Mouse (Mus musculus): Measurements from ENCODE around the gene Tdrd6. TPM values are rescaled to one million over a fixed set of nuclear protein-coding genes. Genes with fewer than 3 reads are reported as not detected.

Gene Tdrd6
- total RNA-seq (2021) = under 1 TPM in 1 of 2 experiments, not detected in 1; 0.05 TPM
- long read RNA-seq, experiment 1 = 0 reads
- long read RNA-seq, experiment 2 = 0 reads

DNA sequence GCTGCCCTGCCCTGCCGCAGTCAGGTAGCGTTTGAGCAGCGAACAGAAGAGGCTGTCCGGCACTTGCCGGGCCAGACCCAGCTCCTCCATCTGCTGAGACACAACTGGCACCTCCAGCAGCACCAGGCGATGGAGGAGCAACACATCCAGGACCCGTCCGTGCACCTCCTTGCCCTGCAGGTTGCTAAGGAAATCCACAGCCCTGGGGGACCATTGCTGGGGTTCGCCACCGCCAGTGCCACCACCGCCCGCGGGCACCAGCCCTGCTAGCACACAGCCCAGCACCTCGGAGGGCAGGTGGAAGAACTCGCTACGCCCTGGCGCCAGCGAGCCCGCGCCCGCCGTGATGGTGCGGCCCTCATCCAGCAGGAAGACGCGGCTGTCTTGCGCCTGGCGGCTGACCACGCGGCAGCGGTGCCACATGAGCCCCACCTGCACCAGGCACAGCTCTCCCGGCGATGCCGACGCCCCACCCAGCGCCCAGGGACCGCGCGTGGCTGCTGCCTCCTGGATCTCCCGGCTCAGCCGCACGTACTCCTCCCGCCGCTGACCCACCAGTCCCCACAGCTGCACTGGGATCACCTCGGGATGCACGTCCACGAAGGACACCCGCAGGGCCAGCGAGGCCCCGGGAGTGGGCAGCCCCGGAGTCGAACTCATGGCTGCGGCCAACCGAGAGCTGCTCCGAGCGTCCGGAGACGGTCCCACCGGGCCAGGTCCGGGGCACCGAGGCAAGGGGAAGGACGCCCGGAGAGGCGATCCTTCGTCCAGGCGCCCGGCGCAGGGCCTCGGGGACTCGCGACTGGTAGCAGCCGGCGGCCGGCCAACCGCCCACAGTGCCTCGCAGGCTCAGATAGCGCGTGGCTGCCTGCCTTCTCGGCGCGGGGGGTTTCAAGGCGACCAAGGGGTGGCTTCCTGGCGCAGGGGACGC is at the start of gene Tdrd6:
Gene Tdrd6, minus strand, starts transcription at position 804 of the 931 bp plus-strand sequence.
- peak in 1 of 2 experiments; percentile 18 for DNase-seq

GRCm38 (mm10) chr17:43677317-43677716 is 47.2 kb upstream of the Tdrd6 start:
- DNase-seq = no peak
- intact Hi-C loops (cut with DNase I) = no loop called here

More for the DNA sequence above, at the start of gene Tdrd6:
- intact Hi-C loops (cut with DNase I) = no loop called here

DNA sequence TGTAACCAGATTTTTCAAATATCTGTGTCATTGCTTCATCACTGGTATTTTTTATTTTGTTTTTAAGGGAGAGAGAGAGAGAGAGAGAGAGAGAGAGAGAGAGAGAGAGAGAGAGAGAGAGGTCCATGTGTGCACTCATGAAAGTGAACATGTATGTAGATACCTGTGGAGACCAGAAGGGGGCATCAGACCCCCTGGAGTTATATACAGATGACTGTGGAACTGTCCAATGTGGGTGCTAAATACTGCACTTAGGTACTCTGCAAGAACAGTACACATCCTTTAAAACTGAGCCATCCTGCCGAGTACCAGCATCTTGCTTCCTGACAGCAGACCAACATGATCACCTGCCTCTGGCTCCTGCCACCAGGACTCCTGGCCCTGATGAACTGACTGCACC is 46.1 kb upstream of the Tdrd6 start:
- intact Hi-C loops (cut with DNase I) = no loop called here
- no peak for DNase-seq

DNA sequence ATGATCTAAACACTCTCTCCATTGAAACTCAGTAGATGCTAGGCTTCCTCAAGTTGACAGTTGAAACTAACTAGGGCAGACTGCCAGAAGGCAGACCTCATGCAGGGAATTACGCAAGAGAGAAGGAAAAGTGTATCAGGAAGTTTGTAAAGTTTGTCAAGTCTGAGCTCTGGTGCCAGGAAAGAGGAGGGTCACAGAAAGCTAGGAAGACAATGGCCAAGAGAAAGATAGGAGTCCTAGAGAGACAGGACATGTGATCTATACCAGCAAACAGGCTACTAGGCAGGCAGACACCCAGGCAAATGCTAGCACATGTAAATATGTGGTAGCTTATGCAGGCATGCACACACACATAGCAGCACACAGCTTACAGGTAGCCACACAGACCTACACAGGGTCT is 45.1 kb upstream of the Tdrd6 start:
- intact Hi-C loops (cut with DNase I) = no loop called here
- DNase-seq = peak in 1 of 2 experiments; percentile 14

DNA sequence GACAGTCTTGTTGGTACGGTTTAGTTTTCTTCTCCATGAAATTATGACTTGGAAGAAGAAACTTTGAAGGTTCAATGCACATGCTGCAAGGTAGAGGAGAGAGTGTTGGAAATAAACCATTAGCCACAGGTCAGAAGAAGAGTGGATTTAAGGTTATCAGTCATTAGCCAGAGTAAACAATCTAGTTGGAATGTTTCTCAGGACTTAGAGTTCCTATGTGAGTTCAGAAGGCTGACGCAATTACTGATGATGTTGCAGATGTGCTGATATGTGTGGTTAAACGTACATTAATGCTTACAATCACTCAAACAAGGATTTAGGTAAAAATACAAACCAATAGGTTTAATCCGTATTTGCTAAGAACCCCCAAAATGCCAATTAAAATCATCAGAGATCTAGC is 41.8 kb upstream of the Tdrd6 start:
- DNase-seq = no peak
- intact Hi-C loops (cut with DNase I) = no loop called here

GRCm38 (mm10) chr17:43669145-43669695 is 39.1 kb upstream of the Tdrd6 start:
- intact Hi-C loops (cut with DNase I) = no loop called here
- DNase-seq = no peak

- intact Hi-C loops (cut with DNase I) = no loop called here
- DNase-seq = no peak
Measured at GRCm38 (mm10) chr17:43667290-43667843, 37.3 kb upstream of the Tdrd6 start, which contains the start of gene Cyp39a1. TSS of gene Cyp39a1 (plus strand) at chr17:43667425.

DNA sequence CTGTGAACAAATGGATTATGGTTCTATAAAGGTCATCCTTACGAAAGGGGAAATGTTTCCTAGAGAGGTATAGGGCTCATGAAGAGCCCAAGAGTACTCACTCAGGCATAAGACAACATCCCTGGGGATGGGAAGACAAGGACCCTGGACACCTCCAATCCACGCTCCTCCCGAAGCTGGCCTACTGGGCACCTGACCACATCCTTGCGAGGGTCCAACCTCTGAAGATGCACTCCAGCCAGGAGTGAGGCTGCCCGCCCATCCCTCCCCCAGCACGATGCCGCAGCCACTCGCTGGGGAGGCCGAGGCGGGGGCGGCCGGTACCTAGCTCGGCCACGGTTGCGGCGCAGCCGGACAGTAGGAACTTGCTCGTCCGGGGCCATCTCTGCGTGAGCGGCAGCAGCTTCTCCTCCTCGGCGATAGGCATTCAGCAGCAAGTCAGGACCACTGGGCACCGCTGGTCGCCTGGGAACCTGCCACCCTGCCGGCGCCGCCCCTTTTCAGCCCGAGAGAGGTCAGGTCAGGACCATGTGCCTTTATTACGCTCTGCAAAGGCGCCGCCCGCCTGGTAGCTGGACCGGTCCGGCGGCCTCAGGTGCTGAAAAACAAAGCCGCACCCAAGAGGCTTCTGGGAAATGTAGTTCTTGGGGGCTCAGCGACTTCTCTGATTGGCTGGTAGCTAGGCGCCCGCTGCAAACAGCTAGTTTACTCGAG is 36.6 kb upstream of the Tdrd6 start, which contains the start of gene Slc25a27:
Gene Slc25a27, minus strand, starts transcription at position 639 of the 714 bp plus-strand sequence.
- intact Hi-C loops (cut with DNase I) = no loop called here

DNA sequence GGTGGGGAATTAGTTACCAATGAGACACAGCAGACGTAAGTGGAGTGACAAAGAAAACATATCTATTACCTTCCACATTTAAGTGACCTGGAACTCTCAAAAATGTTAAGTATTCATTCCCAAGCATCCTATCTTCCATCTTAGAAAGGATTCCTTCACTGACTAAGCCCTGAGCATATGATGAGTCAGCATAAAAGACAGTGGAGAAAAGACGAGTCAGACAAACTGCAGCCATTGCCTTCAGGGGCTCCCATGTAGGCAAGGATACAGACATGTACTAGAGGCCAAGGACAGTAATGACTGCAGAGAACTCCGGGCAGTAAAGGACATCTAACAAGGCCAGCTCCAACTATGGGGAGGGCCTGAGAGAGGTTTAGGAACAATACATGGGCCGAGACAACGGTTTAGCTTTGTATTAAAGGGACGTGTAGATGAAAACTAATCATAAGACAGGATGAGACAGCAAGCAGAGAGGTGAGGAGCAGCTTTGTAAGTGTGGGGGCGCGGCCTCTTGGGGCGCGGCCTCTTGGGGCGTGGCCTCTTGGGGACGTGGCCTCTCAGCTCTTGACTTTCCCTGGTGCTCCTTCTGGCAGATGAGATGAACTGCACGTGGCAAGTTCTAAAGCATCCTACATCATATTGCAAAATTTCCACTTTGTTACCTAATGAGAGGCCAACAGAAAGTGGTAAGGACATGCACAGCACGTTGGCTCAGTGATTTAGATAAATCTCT is 21.4 kb upstream of the Tdrd6 start:
- intact Hi-C loops (cut with DNase I) = no loop called here
- no peak for DNase-seq

More for the DNA sequence above, 36.6 kb upstream of the Tdrd6 start, which contains the start of gene Slc25a27:
- peak; percentile 83 to 85 for DNase-seq

DNA sequence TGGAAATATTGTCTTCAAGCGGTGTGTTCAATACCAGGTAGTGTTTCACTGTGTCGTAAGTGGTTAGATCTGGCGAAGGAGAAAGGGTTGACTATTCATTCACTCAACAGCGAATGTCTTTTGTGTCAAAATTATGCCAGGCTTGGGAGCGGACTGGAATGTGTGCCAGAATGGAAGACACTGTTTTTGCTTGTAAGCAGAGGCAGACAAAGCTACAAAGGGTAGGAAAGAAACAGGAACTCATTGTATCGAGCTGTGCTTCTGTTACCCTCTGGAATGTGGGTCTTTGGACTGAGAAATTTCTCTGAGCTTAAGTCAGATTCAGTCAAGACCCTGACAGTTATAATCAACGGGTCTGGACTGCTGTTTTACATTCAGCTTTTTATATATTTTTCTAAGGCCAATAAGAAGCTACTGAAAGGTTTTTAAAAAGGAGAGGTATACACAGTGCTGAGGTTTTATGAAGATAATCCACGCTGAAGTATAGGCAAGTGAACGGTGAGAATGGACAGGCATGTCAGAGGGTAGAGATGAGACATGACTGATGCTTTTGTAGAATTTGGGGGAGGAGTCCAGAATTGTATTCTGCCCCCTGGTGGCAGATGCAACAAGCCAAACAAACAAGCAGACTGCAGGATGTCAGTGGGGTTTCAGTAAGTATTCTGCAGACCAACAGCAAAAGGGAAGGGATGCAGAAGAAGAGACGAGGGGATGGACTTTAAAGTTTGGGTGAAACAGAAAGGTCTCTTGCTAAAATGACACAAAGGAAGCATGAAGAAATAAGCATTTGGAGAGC is 19.7 kb upstream of the Tdrd6 start:
- DNase-seq = no peak
- intact Hi-C loops (cut with DNase I) = no loop called here

GRCm38 (mm10) chr17:43646925-43647324 is 16.8 kb upstream of the Tdrd6 start:
- DNase-seq = no peak
- intact Hi-C loops (cut with DNase I) = no loop called here

DNA sequence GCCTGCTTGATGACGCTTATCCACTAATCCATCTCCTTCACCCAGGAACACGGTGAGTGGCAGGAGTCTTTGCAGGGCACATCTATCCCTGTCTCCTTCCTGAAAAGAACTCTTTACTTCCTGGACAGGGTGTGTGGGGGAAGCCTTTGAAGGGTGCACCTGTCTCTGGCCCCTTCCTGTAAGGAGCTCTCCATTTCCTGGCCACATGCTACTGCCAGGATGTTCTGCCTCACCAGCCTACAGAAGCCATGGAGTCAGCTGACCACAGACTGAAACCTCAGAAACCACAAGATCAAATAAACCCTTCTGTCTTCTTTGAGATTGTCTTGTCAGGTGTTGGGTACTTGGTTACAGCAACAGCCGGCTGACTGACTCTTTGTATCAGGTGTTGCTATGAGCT is 15.0 kb upstream of the Tdrd6 start:
- intact Hi-C loops (cut with DNase I) = no loop called here
- DNase-seq = no peak

GRCm38 (mm10) chr17:43644375-43644774 is 14.3 kb upstream of the Tdrd6 start:
- intact Hi-C loops (cut with DNase I) = no loop called here
- no peak for DNase-seq

DNA sequence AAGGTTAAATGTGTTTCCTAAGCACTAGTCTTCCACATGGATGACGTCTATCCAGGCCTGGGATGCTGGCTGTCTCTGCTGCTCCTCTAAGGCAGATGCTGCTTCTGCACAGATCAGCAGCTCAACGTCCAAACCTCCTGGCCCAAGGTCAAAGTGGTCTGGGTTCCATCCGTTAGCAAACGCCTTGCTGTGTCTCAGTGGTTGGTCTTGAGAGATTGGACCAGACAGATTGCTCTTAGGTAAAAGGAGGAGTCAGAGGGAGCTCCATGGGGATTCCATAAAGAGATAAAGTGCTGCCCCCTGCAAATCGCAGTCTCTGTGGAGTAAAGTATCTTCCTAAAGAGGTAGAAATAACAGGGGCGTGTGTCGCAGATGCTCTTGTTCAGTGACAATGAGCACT is 13.1 kb upstream of the Tdrd6 start:
- intact Hi-C loops (cut with DNase I) = no loop called here

GRCm38 (mm10) chr17:43640825-43641224 is 10.7 kb upstream of the Tdrd6 start:
- DNase-seq = no peak
- intact Hi-C loops (cut with DNase I) = no loop called here

More for the DNA sequence above, 13.1 kb upstream of the Tdrd6 start:
- DNase-seq = no peak

DNA sequence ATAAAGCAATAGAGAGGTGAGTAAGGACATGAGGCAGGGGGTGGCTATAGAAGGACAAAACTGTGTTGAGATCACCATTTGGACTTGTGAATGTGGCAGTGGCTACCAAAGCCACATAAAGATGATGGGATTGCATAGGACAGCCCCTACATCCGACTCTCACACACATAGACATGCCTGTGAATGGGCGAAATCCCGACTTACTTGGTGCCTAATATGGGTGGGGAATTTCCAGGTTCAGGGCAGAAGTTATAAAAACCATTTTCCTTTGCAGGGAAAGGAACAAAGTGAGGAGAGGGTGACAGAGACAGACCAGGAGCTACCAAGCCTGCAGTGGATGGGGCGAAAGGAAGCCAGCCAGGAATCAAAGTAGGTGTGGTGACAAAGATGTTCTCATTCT is 7.0 kb upstream of the Tdrd6 start:
- no peak for DNase-seq
- intact Hi-C loops (cut with DNase I) = no loop called here

GRCm38 (mm10) chr17:43630427-43630760 is 295 bp upstream of the Tdrd6 start:
- DNase-seq = no peak
- intact Hi-C loops (cut with DNase I) = no loop called here

DNA sequence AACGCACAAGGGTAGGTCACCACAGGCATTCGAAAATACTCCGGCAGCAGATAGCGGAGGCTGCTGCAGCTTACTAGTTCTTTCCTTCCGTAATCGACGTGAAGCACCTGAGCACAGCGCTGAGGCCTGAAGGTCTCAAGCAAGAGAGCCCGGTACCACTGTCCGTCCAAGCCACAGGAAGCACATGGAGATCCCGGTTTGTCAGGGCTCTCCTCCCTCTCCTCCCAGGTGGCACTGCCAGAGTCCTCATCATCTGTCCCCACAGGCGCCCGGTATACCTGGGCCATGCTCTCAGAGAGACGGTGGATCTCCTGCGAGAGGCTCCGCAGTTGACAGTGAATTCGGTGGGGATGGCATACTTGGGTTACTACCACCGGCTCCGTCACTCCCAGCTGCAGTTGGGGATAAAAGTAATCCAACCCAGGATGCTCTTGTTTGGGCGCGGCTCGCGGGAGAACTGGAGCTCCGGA is 1.0 kb downstream of the Tdrd6 start:
- intact Hi-C loops (cut with DNase I) = no loop called here
- DNase-seq = no peak

- no peak for DNase-seq
- intact Hi-C loops (cut with DNase I) = no loop called here
Measured at GRCm38 (mm10) chr17:43628246-43628645, 1.9 kb downstream of the Tdrd6 start.

All from heart, postnatal 14 days (tissue).